Mouse (Mus musculus) thymus, postnatal 10 days (tissue): ENCODE results near the gene Dgki.

Source experiments
- DNase-seq, 2 experiments: peaks; one replicate each; pipeline ENCODE4 v3.0.0; 2021; ENCODE audit warnings: low spot score in 2 of 2

Dgki gene

GRCm38 (mm10) chr6:36858258-36859041 is 441.5 kb downstream of the Dgki start:
- DNase-seq, result no peak

- no peak for DNase-seq
Observed at GRCm38 (mm10) chr6:36857627-36858257, 442.2 kb downstream of the Dgki start.

- DNase-seq, result no peak
Observed at GRCm38 (mm10) chr6:36850422-36851129, 449.4 kb downstream of the Dgki start.

GRCm38 (mm10) chr6:36845288-36845687 is 454.7 kb downstream of the Dgki start:
- no peak for DNase-seq

- DNase-seq, result no peak
Observed at GRCm38 (mm10) chr6:36844258-36844657, 455.7 kb downstream of the Dgki start.

GRCm38 (mm10) chr6:36843031-36843488 is 456.9 kb downstream of the Dgki start:
- DNase-seq, result no peak

- DNase-seq, result no peak
Observed at GRCm38 (mm10) chr6:36842101-36842922, 457.7 kb downstream of the Dgki start.

GRCm38 (mm10) chr6:36841701-36842100 is 458.3 kb downstream of the Dgki start:
- DNase-seq, result no peak

GRCm38 (mm10) chr6:36841174-36841573 is 458.8 kb downstream of the Dgki start:
- DNase-seq, result no peak

GRCm38 (mm10) chr6:36838747-36839146 is 461.2 kb downstream of the Dgki start:
- no peak for DNase-seq

- DNase-seq, result no peak
Observed at GRCm38 (mm10) chr6:36835351-36835750, 464.6 kb downstream of the Dgki start.

- no peak for DNase-seq
Observed at GRCm38 (mm10) chr6:36834695-36835265, 465.2 kb downstream of the Dgki start.

GRCm38 (mm10) chr6:36832681-36833080 is 467.3 kb downstream of the Dgki start:
- DNase-seq, result no peak

GRCm38 (mm10) chr6:36832207-36832606 is 467.8 kb downstream of the Dgki start:
- DNase-seq, result no peak

GRCm38 (mm10) chr6:36830371-36830925 is 469.5 kb downstream of the Dgki start:
- DNase-seq, result no peak

- no peak for DNase-seq
Observed at GRCm38 (mm10) chr6:36819784-36820050, 480.3 kb downstream of the Dgki start.

GRCm38 (mm10) chr6:36819019-36819783 is 480.8 kb downstream of the Dgki start:
- DNase-seq, result no peak

GRCm38 (mm10) chr6:36818281-36819018 is 481.5 kb downstream of the Dgki start:
- DNase-seq, result no peak

- DNase-seq, result no peak
Observed at GRCm38 (mm10) chr6:36816666-36817065, 483.3 kb downstream of the Dgki start.

GRCm38 (mm10) chr6:36815992-36816391 is 484.0 kb downstream of the Dgki start:
- DNase-seq, result no peak
